Mouse (Mus musculus) inflammation-experienced regulatory T-cells, adult 6 months (primary cell): ENCODE measurements around the gene Lat. TPM values are rescaled to one million over a fixed set of nuclear protein-coding genes. Genes with fewer than 3 reads are reported as not detected.

Experiments
- ATAC-seq: one replicate; pipeline ENCODE4 v1.8.0; 2017
- polyA plus RNA-seq, 3 experiments: library from polyadenylated mRNA; unstranded; fragments of 100-300 nt; shearing (Covaris generic); gene quantifications; one replicate each; pipeline ENCODE4 v1.2.1; 2017

Gene Lat
- polyA plus RNA-seq, 3 experiments from 2014 or later = 875 to 1,118 (median 889) TPM

DNA sequence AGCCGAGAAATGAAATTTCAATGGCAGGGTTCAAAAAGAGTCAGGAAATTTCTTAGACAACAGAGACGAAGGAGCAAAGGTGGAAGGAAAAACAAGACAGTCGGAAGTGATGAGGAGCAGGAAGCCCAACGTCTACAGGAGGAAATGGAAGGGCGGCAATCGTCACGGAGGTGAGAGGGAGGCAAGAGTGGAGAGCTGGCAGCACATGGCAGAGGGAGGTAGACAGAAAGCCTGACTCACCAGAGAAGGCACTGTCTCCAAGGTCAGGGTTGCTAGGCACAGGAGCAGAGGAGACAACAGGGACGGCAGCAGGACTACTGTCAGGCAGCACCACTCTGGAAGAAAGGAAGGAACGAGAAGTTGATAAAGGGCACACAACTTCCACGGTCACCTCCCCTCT, 1.7 kb downstream of the Lat start:
- peak; percentile 48 for ATAC-seq

DNA sequence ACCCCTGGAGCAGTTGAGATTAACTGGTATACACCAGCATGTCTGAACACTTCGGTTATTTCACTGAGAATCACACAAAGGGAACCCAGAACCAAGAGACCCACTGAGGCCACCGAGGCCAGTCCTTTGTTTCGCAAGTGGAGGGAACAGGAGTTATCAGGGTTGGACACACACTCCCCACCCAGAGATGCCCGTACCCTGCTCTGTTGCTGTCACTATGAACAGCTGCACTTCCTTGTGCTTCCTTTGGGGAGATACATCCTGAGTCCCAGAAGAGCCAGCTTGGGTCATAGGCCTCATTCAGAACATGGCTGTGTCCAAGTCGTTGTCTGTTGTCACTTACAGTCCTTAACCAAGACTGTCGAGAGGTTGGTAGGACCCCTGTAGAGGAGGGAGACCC, 6.3 kb downstream of the Lat start:
- no peak for ATAC-seq

DNA sequence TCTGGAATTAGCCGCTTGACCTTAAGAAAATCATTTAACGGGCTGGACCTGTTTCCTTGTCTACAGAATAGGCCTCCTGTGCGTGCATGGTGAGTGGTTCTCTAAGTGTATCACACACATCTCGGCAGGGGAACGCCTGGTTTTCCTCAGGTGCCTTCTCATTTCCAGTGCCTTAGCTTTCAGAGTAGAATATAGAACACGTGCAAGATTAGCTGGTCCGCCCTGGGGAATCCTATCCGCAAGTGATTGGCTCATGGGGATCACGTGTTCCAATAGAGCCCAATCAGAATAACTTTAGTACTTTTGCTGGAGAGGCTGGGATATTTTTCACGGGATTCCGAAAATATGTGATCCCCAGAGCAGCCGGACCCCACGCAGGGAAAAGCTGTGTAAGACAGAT, 10.3 kb downstream of the Lat start:
- ATAC-seq = no peak

DNA sequence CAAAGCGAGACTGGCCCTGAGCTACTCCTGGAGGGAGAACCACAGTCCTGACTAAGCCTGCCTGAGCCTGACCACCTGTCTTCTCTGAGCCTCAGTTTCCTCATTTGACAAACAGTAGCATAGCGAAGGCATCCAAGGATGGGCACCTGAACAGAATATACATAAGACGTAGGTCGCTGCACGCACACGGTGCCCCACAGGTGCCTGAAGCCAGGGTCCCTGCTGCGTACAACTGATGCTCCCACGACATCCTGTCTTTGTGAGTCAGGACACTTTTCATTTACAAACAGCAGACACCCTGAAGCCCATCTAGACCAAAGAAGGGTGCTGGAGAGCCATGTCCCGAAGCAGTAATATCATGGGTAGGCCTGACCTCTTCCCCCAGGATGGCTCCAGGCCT, 11.0 kb downstream of the Lat start:
- peak; percentile 35 for ATAC-seq

DNA sequence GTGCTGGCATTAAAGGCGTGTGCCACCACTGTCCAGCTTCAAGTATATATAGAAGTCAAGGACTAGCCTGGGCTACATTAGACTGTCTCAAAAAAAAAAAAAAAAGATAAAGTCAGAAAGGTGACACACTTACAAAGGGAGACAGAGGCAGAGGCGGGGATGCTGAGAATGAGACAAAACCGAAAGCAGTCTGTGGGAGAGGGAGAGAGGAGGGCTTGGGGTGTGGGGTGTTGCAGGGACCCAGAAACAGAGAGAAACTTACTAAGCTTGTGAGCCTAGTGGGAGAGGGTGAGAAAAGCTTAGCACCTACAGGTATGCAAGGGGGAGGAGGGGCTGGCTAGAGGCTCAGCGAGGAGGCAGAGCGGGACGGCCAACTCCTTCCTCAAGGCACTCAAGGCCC, 11.5 kb downstream of the Lat start:
- peak; percentile 60 for ATAC-seq

DNA sequence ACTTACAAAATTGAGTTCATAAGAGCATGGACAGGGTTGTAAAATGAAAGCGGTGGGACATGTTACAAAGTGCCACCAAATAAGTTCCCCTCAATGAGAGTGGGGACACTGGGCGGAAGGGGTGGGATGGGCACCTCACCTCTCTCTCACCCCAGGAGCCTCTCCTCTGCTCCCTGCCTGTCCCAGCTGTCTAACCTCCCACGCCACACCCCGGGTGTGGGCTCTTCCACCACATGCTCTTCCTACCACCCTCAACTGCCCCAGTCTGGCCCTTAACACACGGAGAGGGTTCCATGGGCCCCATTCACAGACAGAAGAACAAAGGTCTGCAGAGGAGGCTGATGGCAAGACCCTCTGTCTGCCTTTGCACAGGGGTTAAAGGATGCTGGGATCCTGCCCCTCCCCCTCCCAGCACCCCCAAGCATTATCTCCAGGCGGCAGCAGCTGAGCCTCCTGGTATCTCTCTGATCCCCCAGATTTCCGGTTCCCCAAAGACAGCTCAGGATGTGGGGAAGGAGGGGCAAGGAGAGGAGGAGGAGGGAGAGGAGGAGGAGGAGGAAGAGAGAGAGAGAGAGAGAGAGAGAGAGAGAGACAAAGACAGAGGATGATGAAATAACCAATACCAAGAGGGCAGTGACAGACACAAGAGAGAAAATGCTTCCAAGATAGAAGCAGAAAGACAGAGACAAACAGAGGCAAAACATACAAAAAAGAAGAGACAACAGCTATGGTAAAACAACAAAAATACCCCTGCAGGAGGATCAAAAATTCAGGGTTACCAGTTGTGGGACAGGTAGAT, 12.4 kb downstream of the Lat start:
- peak; percentile 9 for ATAC-seq

DNA sequence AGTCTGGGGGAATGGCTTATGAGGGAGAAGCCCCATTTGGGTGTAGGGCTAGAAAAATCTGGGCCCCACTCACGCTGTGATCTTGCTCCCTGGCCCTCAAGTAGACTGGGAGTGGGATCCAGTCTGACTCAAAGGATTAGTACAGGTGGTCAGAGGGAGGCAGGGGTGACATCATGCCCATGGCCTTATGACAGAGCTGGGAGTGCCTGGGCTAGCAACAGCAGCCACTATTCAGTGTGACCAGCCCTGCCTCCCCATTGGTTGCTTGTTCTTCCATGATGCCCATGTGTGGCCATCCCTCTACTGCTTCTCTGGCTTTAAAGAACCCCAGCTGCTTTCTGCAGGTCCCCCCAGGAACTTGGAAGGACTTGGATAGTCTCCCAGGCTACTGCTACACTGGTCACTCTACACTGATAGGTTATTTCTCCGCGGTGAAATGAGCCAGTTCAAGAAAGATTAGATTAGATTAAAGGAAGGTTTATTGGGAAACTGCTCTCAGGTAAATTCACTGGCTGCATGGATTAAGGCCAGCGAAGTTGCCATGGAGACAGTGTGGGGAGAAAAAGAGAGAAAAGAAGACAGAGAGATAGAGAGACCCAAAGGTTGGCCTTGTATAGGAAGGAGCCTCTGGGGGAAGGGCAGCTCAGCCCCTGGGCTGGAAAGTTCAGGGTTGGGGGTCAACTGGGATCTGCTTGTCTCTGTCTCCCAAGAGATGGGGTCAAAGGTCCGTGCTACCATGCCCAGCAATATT, 13.3 kb downstream of the Lat start:
- ATAC-seq = no peak

DNA sequence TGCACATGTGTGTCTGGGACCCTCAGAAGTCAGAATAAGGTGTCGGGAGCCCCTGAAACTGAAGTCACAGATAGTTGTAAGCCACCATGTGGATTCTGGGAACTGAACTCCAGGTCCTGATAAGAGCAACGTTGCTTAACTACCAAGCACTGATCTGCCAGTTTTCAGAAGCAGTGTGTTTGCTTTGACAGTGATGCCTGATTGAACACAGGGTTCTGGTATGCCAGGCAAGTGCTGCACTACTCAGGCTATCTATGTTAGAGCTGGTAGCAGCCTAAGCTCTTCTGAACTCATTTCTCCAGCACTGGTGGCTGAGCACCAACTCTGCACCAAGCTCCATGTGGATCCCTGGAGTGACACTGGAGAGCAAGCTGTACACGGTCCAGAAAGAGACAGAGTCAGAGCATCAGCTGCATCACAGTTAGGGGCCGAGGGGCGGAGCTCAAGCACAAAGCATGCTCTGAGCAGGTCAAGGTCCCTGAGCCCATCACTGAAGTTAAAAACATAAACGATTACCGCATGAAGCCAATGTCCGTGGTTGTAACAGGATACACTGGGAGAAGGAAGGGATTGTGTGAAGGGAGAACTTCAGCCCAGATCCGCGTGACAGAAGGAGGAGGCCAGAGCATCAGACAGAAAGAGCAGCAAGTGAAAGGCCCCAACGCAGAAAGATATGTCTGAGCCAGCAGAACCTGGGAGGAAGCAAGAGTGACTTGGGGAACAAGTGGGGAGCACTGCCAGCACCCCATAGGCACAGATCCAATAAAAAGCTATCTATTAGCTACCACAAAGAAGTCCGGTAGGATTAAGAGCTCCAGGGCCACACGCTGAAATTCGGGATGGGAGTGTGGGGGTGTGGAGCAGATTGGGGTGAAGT, 14.4 kb downstream of the Lat start:
- no peak for ATAC-seq

DNA sequence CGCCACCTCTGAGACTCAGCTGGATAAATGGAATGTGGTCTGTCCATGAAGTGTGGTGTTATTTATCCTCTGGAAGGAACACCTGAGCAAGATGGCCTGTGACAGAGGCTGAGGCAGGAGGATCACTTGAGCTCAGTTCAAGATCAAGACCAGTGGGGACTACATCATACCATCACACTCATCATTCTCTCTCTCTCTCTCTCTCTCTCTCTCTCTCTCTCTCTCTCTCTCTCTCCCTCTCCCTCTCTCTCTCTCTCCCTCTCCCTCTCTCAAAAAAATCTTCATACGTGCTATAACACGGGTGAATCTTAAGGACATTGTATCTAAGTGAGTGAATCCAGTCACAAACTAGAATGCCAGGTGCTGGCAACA, 15.4 kb downstream of the Lat start:
- no peak for ATAC-seq

DNA sequence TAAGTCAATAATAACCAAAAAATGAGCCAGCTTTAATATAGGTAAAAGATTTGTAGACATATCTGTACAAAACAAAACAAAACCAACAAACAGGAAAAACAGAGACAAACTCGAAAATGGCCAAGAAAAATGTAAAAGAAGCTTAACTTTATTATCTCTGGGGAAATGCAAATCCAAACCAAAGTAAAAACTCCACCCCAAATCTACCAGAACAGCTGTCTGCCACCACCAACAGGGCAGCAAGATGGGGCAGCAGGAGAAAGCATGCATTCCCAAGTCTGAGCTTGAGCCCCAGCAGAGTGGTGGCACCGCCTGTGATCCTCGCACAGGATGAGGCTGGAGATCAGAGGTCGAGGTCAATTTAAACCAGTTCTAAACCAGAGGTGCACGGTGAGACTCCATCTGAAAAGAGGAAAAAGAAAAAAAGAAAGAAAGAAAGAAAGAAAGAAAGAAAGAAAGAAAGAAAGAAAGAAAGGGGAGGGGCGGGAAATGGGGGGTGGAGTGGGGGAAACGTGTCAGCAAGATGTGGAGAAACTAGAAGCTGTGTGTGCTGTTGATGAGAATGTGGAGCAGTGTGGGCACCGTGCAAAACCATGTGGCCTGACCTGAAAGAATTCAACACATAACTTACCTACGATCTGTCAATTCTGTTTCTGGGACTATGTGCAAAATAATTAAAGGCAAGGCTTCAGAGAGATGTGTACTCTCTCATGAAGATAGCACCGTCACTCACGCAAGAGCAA, 15.9 kb downstream of the Lat start:
- no peak for ATAC-seq

DNA sequence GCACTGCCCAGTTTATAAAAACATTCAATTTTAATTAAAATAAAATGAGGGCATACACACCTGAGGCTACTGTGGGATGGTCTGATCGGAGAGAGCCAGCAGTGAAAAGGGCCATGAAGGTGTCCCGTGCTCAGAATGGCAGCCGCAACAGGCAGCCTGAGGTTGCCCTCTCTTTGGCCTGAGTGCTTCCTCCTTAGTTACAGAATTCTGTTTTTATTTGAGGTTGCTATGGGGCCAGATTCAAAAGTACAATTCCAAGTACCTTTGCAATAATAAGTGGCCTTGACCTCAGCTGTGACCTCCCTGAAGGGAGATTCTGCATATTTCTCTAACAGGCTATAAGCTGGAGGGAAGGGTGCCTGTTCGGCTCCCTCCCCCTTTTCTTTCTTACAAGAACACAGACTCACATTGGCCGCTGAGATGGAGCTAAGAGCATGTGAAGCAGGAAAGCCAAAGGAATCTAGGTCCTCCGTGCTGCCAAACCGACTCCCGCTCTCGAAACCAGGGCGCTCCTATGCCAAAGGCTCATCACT, 17.9 kb downstream of the Lat start:
- no peak for ATAC-seq

DNA sequence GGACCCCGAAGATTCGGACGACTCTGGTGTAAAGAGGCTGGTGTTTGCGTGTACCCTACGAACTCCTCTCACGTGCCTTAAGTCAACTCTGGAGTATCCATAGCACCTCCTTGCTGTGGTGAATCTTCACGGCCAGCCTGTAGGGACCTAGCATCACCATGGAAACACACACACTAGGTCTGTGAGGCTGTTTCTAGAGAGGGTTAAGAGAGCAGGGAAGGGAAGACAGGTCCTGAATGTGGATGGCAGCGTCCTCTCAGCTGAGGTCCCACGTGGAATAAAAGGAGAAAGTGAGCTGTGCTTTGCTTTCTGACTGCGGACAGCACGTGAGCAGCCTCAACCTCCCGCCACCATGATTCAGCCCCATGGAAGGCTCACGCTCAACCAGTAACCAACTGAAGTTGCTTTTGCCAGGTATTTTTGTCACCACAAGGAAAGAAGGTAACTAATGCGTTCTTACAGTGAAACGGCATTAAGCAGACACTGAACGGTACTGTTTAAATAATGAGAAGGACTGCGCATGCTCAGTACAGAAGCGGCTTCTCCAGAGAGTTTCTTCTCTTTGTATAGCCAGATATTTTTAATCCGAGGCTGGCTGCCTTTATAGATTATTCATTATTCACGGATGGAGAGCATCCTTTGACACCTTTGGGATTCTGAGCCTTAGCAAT, 18.5 kb downstream of the Lat start:
- no peak for ATAC-seq

DNA sequence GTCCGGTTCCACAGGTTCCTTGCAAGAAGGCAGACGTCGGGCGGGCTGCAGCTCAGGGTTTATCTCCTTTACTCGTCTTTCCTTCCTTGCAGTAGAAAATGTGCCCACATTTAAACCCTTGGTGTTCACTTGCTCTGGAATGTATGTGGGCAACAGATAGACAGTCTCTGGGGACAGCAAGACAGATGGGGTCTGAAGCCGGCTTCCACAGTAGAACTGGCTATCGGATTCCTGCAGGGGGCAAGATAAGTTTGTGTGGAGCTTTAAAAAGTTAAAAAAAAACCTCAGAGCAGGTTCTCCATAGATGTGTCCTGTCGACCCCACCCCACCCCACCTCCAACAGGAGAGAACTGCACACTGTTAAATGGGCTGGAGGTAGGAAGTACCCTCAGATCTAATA, 21.1 kb downstream of the Lat start:
- no peak for ATAC-seq

DNA sequence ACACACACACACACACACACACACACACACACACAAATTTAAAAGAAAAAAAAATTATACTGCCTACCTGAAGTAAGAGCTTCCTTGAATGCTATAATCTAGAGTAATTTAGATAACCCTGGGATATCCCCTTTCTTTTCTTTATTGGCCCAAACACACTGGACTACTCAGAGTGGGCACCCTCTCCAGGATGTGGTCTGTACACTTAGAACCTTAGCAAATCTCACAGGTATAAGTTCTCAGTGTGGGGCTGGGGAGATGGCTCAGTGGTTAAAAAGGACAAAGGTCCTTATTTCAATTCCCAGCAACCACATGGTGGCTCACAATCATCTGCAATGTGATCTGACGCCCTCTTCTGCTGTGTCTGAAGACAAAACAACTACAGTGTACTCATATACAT, 22.3 kb downstream of the Lat start:
- ATAC-seq = peak; percentile 54

DNA sequence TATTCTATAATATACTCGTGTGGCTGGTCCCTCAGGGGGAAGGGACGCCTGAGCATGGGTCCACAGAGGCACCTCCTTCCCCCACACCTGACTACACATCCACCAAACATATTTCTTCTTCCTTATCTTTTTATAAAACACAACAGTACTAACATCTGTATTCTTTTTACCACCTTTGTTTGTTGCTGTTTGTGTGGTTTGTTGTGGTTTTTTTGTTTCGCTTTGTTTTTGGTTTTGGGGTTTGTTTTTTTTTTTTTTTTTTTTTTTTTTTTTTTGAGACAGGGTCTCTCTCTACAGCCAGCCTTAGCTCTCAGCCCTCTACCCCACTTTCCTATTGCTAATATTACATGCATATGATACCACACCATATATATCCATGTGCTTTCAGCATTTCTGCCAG, 23.4 kb downstream of the Lat start:
- ATAC-seq = no peak

DNA sequence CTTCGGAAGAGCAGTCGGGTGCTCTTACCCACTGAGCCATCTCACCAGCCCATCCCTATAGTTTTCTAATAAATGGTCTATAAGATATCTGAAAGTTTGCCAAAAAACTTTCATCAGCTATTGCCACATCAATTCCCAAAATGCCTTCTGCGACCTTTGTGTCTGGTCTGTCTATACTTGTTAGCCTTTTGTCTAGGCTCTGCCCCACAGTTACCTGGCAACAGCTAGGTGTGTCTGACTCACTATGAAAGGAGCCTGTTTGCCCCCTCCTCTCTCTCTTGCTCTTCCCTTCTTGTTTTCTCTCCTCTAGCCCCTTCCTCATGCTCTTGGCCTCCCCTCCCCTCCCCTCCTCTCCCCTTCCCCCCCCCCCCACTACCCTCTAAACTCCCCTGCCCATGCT, 23.8 kb downstream of the Lat start:
- ATAC-seq = no peak

DNA sequence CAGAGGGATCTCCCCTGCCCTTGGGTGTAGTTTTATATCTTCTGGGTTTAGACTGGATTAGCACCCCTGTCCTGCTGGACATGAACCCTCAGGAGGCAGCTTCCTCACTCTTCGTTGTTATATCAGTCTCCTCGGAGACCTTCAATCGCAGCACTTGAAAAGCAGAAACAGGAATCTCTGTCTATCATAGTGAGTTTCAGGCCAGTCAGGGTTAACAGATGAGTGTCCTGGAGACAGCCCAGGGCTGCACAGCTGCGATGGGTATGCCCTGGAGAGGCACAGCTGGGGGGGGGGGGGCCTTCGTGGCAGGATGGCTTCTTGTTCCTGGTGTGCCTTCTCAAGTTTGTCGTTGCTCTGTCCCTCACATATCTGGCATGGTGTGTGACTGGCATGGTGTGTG, 28.5 kb downstream of the Lat start:
- no peak for ATAC-seq

DNA sequence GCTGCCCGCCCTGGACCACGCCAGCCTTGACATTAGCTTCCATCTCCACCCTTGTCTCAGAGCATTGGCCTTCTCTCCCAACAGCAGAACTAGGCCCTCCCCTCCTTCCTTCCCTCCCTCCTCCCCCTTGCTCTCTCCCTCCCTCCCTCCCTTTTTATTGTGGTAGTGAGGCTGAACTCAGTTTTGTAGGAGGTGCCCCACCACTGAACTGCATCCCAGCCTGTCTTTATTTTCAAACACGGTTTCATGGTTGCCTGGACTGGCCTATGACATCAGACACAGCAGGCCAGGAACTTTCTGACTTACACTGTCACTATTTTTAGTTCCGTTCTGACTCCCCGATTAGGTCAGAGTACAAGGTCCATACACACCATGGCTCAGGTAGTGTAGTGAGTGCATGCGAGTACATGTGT, 29.2 kb downstream of the Lat start:
- peak; percentile 65 for ATAC-seq

DNA sequence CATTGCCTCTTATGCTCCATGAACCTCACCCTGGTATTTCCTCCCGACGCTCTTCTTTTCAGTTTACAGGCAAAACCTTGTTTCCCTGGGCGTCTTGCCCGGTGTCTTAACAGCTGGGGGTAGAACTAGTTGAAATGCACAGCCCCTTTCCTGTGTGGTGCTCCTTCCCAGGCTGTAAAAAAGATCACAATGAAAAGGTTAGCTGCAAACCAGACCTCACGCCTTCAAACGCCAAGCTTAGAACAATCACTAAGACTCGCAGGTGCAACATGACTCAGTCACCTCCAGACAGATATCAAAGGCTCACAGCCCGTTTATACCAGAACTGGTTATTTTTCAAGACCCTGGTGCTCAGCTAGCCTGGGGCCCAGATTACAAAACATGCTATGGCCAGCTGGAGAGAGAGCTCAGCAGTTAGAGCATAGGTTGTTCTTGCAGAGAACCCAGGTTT, 29.8 kb downstream of the Lat start:
- peak; percentile 35 for ATAC-seq

DNA sequence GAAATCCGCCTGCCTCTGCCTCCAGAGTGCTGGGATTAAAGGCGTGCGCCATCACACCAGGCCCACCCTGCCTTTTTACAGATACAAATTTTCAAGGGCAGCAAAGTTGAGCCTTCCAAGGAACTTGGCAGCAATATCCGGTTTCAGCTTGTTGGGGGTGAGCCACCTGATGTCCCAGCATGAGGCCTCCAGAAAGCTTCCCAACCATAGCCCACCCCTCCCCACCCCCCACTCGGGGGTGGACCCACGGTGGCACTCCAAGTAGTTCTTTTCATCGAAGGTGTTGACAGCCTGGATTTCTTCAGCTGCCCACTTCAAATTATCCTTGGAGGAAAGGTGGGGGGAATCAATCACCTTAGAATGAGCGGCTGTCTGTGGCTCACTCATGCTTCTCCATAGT, 30.5 kb downstream of the Lat start:
- no peak for ATAC-seq

DNA sequence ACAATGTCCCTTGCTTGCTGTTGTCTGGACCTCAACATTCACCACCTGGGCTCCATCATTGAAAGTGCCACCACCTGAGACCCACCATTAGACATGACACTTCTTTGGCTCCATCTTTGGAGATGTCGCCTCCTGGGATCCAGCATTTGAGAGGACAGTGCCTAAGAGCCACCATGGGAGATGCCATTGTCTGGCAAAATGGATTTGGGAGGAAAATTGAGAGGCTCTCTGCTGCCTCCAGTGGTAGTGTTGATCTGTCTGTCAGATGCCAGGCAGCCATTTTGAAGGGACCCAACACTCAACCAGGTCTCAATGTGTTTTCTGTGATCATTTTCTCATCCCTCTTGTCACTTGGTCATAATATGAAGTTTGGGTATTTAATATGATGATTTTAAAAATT, 33.8 kb downstream of the Lat start:
- ATAC-seq = no peak

DNA sequence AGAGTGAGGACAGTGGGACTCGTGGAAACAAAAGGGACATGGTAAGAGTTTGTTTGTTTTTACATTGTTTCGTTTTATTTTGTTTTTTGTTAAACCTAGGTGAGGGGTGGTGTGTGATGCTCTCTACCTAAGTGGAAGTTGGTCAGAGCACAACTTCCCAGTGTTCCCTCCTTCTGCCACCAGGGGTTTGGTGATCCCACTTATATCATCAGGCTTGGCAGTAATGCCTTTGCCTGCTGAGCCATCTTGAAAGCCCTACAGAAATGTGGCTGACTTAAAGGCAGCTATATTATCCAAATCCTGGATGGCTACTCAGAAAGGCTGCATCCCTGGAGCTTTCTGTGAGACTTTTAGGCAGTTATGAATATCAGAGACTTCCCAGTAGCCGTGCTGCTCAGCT, 36.7 kb downstream of the Lat start:
- no peak for ATAC-seq
